Mouse (Mus musculus): Measurements from ENCODE around the gene Chrnb1.

DNA sequence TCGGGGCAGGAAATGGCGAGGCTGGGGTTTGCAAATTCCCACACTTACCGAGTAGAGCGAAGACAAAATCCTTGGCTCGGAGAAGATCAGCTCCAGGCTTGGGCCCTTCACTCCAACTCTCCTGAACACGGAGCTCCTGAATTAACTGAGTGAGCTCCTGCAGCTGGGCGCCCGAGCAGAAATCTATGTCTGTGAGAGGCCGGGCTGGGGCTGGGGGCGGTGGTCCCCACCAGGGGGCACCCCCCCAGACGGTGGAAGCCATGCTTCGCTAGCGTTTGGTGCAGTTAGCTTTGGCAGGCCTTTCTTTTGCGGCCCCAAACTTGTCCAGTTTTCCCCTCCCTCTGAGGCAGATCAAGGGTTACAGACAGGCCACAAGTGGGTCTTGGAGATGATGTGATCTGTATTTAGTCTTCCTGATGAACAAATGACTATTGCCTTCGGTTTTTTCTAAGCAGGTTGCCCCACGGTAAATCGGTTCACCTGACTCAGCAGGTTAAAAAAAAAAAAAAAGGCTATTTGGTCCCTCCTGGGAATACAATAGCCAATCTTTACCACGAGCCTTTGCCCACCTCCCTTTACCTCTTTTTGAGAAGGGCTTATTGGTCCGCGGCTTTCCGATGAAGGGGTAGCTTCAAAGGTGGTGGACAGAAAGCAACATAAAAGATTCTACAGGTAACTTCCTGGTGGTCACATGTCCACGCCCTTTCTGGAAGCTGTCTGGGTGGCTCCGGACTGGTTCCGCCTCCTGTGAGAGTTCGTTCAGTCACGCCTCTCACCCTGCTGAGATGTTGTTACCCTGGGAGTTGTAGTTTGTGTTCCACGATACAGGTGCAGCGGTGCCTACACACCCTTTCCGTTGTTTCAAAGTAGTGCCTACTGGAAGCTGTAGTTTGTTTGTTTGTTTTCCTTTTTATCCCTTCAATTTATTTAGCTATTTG lies 9.5 kb upstream of the Chrnb1 start, which contains the start of gene Tmem102:
- TF ChIP-seq FLI1 (IDR thresholded peaks at IDR 0.05; ENCODE audit: low read length) = no peak
- no peak for TF ChIP-seq GATA1 (IDR thresholded peaks at IDR 0.05; ENCODE audit: borderline replicate concordance, low read length)
